Mouse (Mus musculus): ENCODE results near the gene Dnajc13. TPM values are rescaled to one million over a fixed set of nuclear protein-coding genes. Genes with fewer than 3 reads are reported as not detected.

Gene Dnajc13
- polyA plus RNA-seq, 1 experiment from 2014 or later, result 18.6 TPM

DNA sequence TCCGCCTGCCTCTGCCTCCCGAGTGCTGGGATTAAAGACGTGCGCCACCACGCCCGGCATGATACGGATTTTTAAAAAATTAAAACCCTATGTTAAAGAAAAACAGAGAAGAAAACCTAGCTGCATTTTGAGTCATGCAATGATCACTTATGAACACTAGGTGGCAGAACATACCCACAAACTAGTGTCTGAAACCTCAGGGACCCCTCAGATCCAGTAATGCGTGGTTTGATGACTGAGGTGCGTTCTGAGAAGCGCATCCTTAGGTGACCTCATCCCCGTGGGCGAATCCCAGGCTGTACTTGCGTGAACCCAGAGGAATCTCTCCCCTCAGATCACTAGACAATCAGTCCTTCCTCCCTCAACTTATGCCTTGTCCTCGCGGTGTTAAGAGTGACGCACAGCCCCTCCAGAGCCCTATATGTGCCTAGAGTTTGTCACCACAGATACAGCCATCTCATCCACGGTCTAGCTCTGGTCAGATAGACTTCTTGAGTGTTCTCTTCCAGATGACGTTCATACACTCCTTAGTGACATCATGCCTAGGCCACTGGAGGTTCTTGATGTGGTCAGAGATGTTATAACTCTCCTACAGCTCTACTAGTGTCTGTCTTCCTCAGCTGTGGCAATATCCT is 14.9 kb upstream of the Dnajc13 start:
- H3K27me3 ChIP-seq, result 0 out of 2 replicates have a peak, but pooled peaks cover 4% of the 10 kb centered on the region
- H3K4me3 ChIP-seq, result no peak overlapping the region
- H3K9ac ChIP-seq, result no peak overlapping the region
- H3K36me3 ChIP-seq, result no peaks in the 10 kb centered on the region
- no peaks in the 10 kb centered on the region for H3K9me3 ChIP-seq
- no peak for ATAC-seq (ENCODE audit: borderline replicate concordance, extremely low read depth, low FRiP score, low TSS enrichment)
- H3K27ac ChIP-seq, result no peak overlapping the region
- no peak overlapping the region; the same call in 1 of the 2 replicates for H3K4me2 ChIP-seq
- H3K4me1 ChIP-seq, result no peaks in the 10 kb centered on the region
- WGBS, result 21% methylated on average over 18 of the region's 18 CpGs

DNA sequence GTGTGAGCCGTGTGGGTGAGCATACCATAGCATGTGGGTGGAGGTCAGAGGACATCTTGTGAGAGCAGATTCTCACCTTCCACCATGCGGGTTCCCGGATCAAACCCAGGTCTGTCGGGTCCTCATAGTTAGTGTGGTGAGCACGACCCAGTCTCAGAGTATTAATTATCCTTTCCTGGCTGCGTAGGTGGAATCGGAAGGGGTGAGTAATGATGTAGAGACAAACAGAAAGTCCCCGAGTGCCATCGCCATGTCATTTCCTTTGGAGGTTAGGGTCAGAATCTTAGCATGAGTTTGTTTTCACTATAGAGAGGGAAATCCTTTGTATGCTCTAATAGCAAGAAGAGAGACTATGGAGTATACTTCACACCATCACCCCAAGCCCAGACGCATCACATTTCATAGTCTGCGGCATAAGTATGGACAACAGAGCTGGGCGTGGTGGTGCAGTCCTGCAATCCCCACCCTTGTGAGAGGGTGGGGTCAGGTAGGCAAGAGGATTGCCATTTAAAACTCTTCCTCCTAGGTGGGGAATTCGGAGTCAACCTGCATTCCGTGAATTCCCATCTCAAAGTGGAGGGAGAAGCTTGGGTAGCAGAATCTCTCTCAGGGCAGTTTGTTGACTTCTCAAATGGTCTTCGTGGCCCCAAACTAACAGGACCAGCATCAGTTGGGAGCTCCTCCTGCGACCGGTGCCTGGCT is 12.5 kb upstream of the Dnajc13 start:
- no peak overlapping the region for H3K4me3 ChIP-seq
- ATAC-seq (ENCODE audit: borderline replicate concordance, extremely low read depth, low FRiP score, low TSS enrichment), result no peak
- no peaks in the 10 kb centered on the region for H3K4me1 ChIP-seq
- no peak overlapping the region for H3K9ac ChIP-seq
- no peaks in the 10 kb centered on the region for H3K36me3 ChIP-seq
- WGBS, result 63% methylated on average over 17 of the region's 17 CpGs
- no peak overlapping the region for H3K4me2 ChIP-seq
- no peak overlapping the region for H3K27ac ChIP-seq
- no peaks in the 10 kb centered on the region for H3K9me3 ChIP-seq
- 0 out of 2 replicates have a peak, but pooled peaks cover 4% of the 10 kb centered on the region for H3K27me3 ChIP-seq

DNA sequence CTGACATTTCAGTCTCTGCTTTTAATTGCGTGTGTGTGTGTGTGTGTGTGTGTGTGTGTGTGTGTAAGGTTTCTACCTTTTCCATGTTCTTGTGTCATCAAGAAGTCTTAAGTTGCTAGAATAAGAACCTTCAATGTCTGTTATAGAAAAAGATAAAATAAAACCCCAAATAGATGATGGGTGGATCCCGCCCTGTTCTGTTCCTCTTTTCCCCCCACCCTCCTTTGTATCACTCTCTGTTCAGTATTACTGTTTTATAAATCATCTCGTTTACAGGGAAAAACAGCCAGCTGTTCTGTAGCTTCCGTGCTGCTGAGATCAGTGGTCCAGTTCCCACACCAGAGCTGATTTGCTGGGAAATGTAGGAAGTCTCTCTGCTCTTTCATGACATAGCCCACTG is 9.3 kb upstream of the Dnajc13 start:
- Histone ChIP-seq H3K4me2 (no peak overlapping the region), H3K27ac (no peak overlapping the region), H3K9ac (no peak overlapping the region), H3K36me3 (no peaks in the 10 kb centered on the region), H3K4me3 (no peak overlapping the region), H3K9me3 (no peaks in the 10 kb centered on the region), H3K27me3 (0 out of 2 replicates have a peak, but pooled peaks cover 4% of the 10 kb centered on the region), H3K4me1 (no peaks in the 10 kb centered on the region)
- WGBS, result 61% methylated on average over 4 of the region's 4 CpGs
- no peak for ATAC-seq (ENCODE audit: borderline replicate concordance, extremely low read depth, low FRiP score, low TSS enrichment)

DNA sequence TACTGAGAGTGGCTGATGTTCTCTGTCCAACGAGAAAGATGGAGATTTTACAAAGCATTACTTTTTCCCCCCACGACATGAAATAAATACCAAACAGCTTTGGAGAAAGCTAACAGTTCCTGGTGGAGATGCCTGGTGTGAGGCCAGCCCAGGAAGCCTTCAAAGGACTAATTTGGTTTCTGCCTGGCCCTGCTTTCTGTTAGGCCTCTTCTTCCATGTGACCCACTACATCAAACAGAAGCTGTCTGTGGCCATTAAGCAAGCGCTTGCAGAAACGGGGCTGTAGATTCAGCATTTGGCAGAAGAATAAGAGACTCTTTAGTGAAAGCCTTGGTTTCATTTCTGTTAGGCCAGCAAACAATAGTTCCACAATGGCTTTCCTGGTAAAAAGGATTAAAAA is 8.9 kb upstream of the Dnajc13 start:
- no peaks in the 10 kb centered on the region for H3K4me1 ChIP-seq
- no peak overlapping the region for H3K4me3 ChIP-seq
- no peak overlapping the region for H3K27ac ChIP-seq
- H3K9ac ChIP-seq, result no peak overlapping the region
- H3K27me3 ChIP-seq, result 0 out of 2 replicates have a peak, but pooled peaks cover 4% of the 10 kb centered on the region
- no peak overlapping the region for H3K4me2 ChIP-seq
- ATAC-seq (ENCODE audit: borderline replicate concordance, extremely low read depth, low FRiP score, low TSS enrichment), result no peak
- H3K9me3 ChIP-seq, result no peaks in the 10 kb centered on the region
- WGBS, result 62% methylated on average over 4 of the region's 4 CpGs
- H3K36me3 ChIP-seq, result no peaks in the 10 kb centered on the region

DNA sequence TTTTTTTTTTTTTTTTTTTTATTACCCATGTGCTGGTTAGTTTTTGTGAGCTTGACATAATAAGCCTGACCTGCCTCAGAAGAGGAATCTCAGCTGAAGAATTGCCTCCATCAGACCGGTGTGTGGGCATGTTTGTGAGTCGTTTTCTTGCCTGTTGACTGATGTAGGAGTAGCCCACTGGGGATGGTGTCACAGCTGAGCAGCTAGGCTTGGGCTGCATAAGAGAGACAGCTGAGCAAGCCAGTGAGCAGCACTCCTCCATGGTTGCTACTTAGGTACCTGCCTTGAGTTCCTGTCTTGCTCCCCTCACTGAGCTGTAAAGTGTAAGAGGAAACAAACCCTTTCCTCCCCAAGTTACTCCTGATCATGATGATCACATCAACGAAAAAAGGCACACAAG is 7.2 kb upstream of the Dnajc13 start:
- H3K9me3 ChIP-seq, result no peaks in the 10 kb centered on the region
- no peak overlapping the region for H3K27ac ChIP-seq
- no peaks in the 10 kb centered on the region for H3K4me1 ChIP-seq
- H3K4me3 ChIP-seq, result no peak overlapping the region
- H3K27me3 ChIP-seq, result no peaks in the 10 kb centered on the region
- no peaks in the 10 kb centered on the region for H3K36me3 ChIP-seq
- WGBS, result 78% methylated on average over 3 of the region's 3 CpGs
- H3K4me2 ChIP-seq, result no peak overlapping the region
- H3K9ac ChIP-seq, result no peak overlapping the region
- no peak for ATAC-seq (ENCODE audit: borderline replicate concordance, extremely low read depth, low FRiP score, low TSS enrichment)

DNA sequence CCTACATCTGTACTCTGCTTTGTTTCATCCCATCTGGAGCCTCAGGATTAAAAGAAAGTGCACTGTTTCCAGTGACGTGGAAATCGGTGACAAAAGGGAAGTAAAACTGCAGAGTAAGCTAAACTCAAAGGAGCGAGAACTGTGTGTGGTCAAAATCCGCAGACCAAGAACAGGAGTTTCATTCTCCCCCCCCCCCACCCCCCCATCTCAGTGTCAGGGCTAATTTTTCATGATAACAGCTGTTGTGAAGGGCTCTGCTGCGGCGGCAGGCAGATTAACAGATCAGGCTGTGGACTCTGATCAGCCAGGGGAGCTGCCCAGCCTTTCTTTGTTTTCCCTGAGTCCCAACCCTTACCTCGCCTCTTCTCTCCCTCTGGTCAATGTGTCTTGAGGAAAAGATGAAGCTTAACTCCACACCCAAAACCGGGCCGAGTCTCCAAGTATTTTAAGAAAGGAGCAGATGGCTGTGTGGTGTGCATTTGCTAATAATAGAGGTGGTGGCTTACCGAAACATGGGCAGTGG is 6.7 kb upstream of the Dnajc13 start:
- WGBS, result 32% methylated on average over 10 of the region's 10 CpGs

DNA sequence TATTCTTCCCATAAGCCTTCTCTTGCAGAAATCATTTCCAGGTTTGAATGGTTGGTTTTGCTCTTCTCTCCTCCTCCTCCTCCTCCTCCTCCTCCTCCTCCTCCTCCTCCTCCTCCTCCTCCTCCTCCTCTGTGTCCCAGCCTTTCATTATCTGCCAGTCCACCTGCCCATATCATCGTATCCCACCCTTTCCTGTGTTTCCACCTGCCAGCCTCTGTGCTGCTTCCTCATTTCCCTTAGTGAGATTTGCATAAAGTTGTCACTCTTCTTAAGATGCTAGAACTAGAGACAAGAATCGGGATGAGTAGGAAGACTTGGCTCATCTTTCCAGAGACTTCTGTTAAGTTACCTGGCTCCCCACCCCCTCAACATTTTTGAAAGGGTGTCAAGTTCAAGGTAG is 1.8 kb upstream of the Dnajc13 start:
- no peak overlapping the region for H3K9ac ChIP-seq
- H3K27me3 ChIP-seq, result no peaks in the 10 kb centered on the region
- WGBS, result 74% methylated on average over 2 of the region's 2 CpGs
- peaks cover 17% of the 10 kb centered on the region for H3K4me1 ChIP-seq
- no peak overlapping the region for H3K27ac ChIP-seq
- no peaks in the 10 kb centered on the region for H3K9me3 ChIP-seq
- no peak overlapping the region for H3K4me2 ChIP-seq
- ATAC-seq (ENCODE audit: borderline replicate concordance, extremely low read depth, low FRiP score, low TSS enrichment), result no peak
- H3K36me3 ChIP-seq, result no peaks in the 10 kb centered on the region
- H3K4me3 ChIP-seq, result no peak overlapping the region

More for the DNA sequence above, 6.7 kb upstream of the Dnajc13 start:
- H3K27me3 ChIP-seq, result no peaks in the 10 kb centered on the region
- no peak overlapping the region for H3K9ac ChIP-seq
- H3K36me3 ChIP-seq, result no peaks in the 10 kb centered on the region
- no peak overlapping the region for H3K27ac ChIP-seq
- no peak overlapping the region for H3K4me3 ChIP-seq
- ATAC-seq (ENCODE audit: borderline replicate concordance, extremely low read depth, low FRiP score, low TSS enrichment), result no peak
- no peak overlapping the region for H3K4me2 ChIP-seq
- no peaks in the 10 kb centered on the region for H3K4me1 ChIP-seq
- H3K9me3 ChIP-seq, result no peaks in the 10 kb centered on the region

DNA sequence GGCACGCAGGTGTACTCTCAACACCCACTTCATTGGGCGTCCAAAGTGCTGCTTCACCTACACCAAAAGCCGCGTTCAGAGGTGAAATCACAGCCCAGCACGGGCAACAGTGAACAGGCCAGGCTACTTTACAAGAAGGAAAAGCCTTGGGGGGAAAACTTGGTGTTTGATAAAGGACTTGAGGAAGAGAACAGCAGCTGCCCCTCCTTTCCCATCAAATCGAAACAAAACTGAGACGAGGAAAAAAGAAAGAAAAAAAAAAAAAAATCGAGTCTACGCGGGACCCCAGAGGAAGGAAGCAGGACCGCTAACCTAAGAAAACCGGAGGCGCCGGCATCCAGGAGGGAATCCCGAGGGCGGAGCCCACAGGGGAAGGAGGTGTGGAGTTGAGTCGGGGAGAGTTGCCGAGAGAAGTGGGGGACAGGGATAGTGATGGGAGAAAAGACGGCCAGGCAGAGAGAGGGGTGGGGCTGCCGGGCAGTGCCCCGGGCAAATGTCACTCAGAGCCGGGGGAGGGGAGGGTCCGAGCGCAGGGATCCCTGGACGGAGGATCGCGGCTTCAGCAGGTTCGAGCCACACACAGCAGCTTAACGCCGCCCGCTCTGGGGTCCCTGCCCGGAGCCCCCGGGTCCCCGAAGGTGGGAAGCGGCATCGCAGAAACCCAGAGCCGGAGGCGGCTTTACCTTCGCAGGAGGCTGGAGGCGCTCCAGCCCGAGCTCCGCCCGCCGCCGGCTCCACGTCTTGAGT is 541 bp downstream of the Dnajc13 start:
- Histone ChIP-seq H3K4me3 (peak overlapping the region; percentile 100), H3K9ac (peak overlapping the region; percentile 92), H3K36me3 (no peaks in the 10 kb centered on the region), H3K4me2 (peak overlapping the region; percentile 87), H3K27me3 (no peaks in the 10 kb centered on the region), H3K4me1 (peaks cover 17% of the 10 kb centered on the region), H3K27ac (peak overlapping the region; percentile 88), H3K9me3 (no peaks in the 10 kb centered on the region)
- ATAC-seq (ENCODE audit: borderline replicate concordance, extremely low read depth, low FRiP score, low TSS enrichment), result peak; percentile 59
- WGBS, result under 1% methylated on average over 38 of the region's 46 CpGs

DNA sequence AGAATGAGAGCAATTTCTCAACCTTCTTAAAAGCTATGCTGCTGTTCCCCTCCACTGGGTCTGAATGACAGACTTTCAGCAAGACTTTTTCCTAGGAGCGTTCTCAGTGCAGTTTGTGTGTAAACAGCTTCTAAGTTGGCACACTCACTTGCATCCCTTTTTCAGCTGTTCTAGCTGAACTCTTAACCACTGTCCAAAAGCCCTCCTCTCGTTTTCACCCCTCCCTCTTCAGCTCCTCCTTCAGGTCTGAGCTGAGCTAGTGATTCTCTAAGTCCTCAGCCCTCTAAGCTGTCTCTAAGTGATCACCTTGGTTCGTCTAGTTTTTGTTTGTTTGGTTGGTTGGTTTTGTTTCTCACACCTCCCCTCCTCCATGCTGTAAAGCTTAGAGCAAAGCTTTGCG is 2.4 kb downstream of the Dnajc13 start:
- H3K27ac ChIP-seq, result no peak overlapping the region
- H3K36me3 ChIP-seq, result no peaks in the 10 kb centered on the region
- H3K4me3 ChIP-seq, result no peak overlapping the region
- H3K9ac ChIP-seq, result no peak overlapping the region
- peak overlapping the region; percentile 87; the same call in 1 of the 2 replicates for H3K4me2 ChIP-seq
- WGBS, result 43% methylated on average over 4 of the region's 4 CpGs
- no peak for ATAC-seq (ENCODE audit: borderline replicate concordance, extremely low read depth, low FRiP score, low TSS enrichment)
- H3K4me1 ChIP-seq, result peaks cover 17% of the 10 kb centered on the region
- H3K27me3 ChIP-seq, result no peaks in the 10 kb centered on the region
- H3K9me3 ChIP-seq, result no peaks in the 10 kb centered on the region

DNA sequence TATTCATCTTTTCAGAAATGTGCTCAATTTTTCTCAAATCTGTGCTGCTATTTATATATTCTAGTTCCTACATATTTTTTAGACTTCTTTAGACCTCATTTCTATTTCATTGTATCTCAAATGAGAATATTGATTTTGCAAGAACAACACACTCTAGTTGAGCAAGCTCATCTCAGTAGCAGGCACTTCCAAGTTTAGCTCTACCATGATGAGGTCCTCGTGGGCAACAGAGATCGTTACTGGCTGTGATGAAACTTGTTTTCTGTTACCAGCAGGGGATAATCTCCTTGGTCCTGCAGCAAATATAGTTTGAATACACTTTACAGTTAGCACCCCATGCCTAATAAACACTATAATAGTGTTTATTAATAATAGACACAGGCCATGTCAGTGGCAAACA is 6.6 kb downstream of the Dnajc13 start:
- Histone ChIP-seq H3K4me2 (no peak overlapping the region), H3K9me3 (no peaks in the 10 kb centered on the region), H3K9ac (no peak overlapping the region), H3K4me1 (peaks cover 8% of the 10 kb centered on the region), H3K36me3 (no peaks in the 10 kb centered on the region), H3K4me3 (no peak overlapping the region), H3K27ac (no peak overlapping the region), H3K27me3 (no peaks in the 10 kb centered on the region)
- ATAC-seq (ENCODE audit: borderline replicate concordance, extremely low read depth, low FRiP score, low TSS enrichment), result no peak
- 77% methylated on average over 2 of the region's 2 CpGs for WGBS

DNA sequence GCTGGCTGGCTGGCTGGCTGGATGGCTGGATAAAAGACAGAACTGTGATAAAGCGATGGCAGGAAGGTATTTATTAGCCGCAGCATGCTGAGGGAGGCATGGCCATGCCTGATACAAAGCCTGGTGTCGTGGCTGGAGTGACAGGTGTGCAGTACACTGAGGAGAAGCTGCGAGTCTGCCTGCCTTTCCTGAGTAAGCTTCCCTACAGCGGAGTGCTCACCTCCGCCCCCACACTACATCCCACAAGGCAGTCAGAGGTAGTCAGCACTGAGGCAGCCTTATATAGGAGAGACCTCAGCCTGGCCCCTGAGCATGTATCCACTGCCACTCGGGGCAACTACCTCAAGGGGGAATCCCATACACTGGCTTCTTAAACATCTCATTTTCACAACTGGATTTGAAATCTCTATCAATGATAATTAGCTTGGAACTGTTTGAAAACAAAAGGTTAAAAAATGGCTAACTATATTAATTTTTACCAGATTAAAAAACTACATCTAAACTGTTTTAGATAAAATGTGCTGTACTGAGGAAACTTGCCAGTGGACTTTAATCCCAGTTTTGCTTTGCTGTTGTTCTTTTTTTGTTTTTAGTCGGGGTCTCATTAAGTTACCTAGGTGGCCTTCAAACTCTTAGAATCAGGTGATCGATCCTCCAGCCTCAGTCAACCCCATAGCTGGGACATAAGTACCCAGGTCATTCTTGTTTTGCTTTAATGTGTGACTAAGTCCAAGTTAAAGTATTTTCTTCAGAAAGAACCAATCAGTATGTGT is 8.1 kb downstream of the Dnajc13 start:
- no peak overlapping the region for H3K27ac ChIP-seq
- no peak overlapping the region for H3K4me2 ChIP-seq
- H3K4me1 ChIP-seq, result no peaks in the 10 kb centered on the region
- no peaks in the 10 kb centered on the region for H3K9me3 ChIP-seq
- ATAC-seq (ENCODE audit: borderline replicate concordance, extremely low read depth, low FRiP score, low TSS enrichment), result no peak
- no peaks in the 10 kb centered on the region for H3K36me3 ChIP-seq
- H3K9ac ChIP-seq, result no peak overlapping the region
- H3K4me3 ChIP-seq, result no peak overlapping the region
- H3K27me3 ChIP-seq, result no peaks in the 10 kb centered on the region
- 75% methylated on average over 9 of the region's 9 CpGs for WGBS
